Comparison of ENCODE assay signal across 8 mouse cellular contexts in genomic region chr8:117257029-117257820, GRCm38 (mm10). TPM values are rescaled to one million over a fixed set of nuclear protein-coding genes. Genes with fewer than 3 reads are reported as not detected.
DNase-seq lines count a peak whose midpoint lies in the region; ATAC-seq and TF ChIP-seq lines count a peak whose summit lies in the region.

Cmip (plus strand) TSS chr8:117257064.

- under 1% methylated on average over 60 of the region's 65 CpGs for WGBS in liver, adult 2 months
- WGBS in neural tube, embryonic 13.5 days: under 1% methylated on average over 54 of the region's 65 CpGs

- peaks cover 19% of the 10 kb centered on the region for H3K4me1 ChIP-seq in liver, adult 2 months (ENCODE audit: control insufficient read depth, insufficient read depth, low read length)
- peaks cover 45% of the 10 kb centered on the region for H3K4me1 ChIP-seq in neural tube, embryonic 13.5 days (replicated peaks)

- peak within 1 kb of the TSS; percentile 96 for H3K27ac ChIP-seq in liver, adult 2 months (replicated peaks; ENCODE audit: insufficient read depth, low read depth, low read length)
- H3K27ac ChIP-seq in neural tube, embryonic 13.5 days (replicated peaks): peak within 1 kb of the TSS; percentile 97

- no peaks in the 10 kb centered on the region for H3K36me3 ChIP-seq in liver, adult 2 months (ENCODE audit: control insufficient read depth, insufficient read depth, low read length)
- no peaks in the 10 kb centered on the region for H3K36me3 ChIP-seq in neural tube, embryonic 13.5 days

- H3K9me3 ChIP-seq in neural tube, embryonic 13.5 days: no peaks in the 10 kb centered on the region

- H3K9ac ChIP-seq in liver, adult 2 months (ENCODE audit: low read depth, low read length): peak within 1 kb of the TSS; percentile 99
- peak within 1 kb of the TSS; percentile 98 for H3K9ac ChIP-seq in neural tube, embryonic 13.5 days

- H3K27me3 ChIP-seq in liver, adult 2 months (ENCODE audit: control insufficient read depth, insufficient read depth, low read length): no peaks in the 10 kb centered on the region
- H3K27me3 ChIP-seq in neural tube, embryonic 13.5 days: no peaks in the 10 kb centered on the region

- H3K4me2 ChIP-seq in neural tube, embryonic 13.5 days: peak within 1 kb of the TSS; percentile 89

- peak; percentile 34 for ATAC-seq in neural tube, embryonic 13.5 days (ENCODE audit: low read depth)
- no peak for ATAC-seq in megakaryocyte-erythroid progenitor cell, adult 5-6 weeks (replicated peaks; ENCODE audit: low FRiP score, low TSS enrichment, poor library complexity, severe bottlenecking)

- peaks cover 32% of the 10 kb centered on the region for H3K79me2 ChIP-seq in liver, adult 2 months (ENCODE audit: control insufficient read depth, insufficient read depth, low read length)

- TF ChIP-seq CTCF in liver, adult 2 months (IDR thresholded peaks at IDR 0.05; ENCODE audit: low read depth, low read length): no peak

- H3K4me3 ChIP-seq in liver, adult 2 months (ENCODE audit: insufficient read depth, low read depth, low read length): peak within 1 kb of the TSS; percentile 92
- H3K4me3 ChIP-seq in neural tube, embryonic 13.5 days: peak within 1 kb of the TSS; percentile 89

- no peak for TF ChIP-seq POLR2A in liver, adult 2 months (IDR thresholded peaks at IDR 0.05; ENCODE audit: extremely low read depth, insufficient read depth, low read length)

- DNase-seq in CD8-positive naive resting alpha-beta T cell, adult 2 months (ENCODE audit: low read depth in 2 of 2, low spot score in 2 of 2): peak; percentile 30 to 32
- peak; percentile 72 to 89 for DNase-seq in adrenal gland, adult (ENCODE audit: inconsistent age in 2 of 2, low spot score in 1 of 2)
- DNase-seq in embryo, embryonic 11 days: peak; percentile 65
- DNase-seq in heart, adult 11 months: peak; percentile 96
- DNase-seq in kidney, adult 11 months: peak; percentile 47
- peak; percentile 31 for DNase-seq in liver, adult 2 months (ENCODE audit: extremely low read depth, low read depth, low spot score)

RNA-seq across cellular contexts. Expression of gene Cmip, which starts in this region (rescaled TPM):
- total RNA-seq in liver, adult 2 months (2014; rRNA removed): 8.8 and 17.7 TPM in 2 replicates
- 21.0 and 30.3 TPM in 2 replicates for polyA plus RNA-seq in liver, adult 2 months (2012; rRNA removed)
- polyA plus RNA-seq in neural tube, embryonic 13.5 days (2015; fragmentation: Nextera tagmentation; extraction: Ambion mirVana): 106 and 115 TPM in 2 replicates
- total RNA-seq in megakaryocyte-erythroid progenitor cell, adult 5-6 weeks (2014; fragmentation: Nextera tagmentation): 40.2 and 60.7 TPM in 2 replicates
- total RNA-seq in megakaryocyte-erythroid progenitor cell, adult 5-6 weeks (2017): 9.3 and 9.6 TPM in 2 replicates

Comparison
In these comparisons a context has a peak if more than half of its experiments do, and no peak if none do; other contexts are left out.
1. DNase-seq: peak in every context shown above with its lines; median percentile 96 in heart, adult 11 months; 80 in adrenal gland, adult; 65 in embryo, embryonic 11 days; 47 in kidney, adult 11 months; 31 in CD8-positive naive resting alpha-beta T cell, adult 2 months; 31 in liver, adult 2 months.